ENCODE assay signal across 17 mouse cellular contexts in genomic region chr3:9063662-9064061, GRCm38 (mm10).
"Had no signal": no experiment of that assay in that cellular context is flagged by ENCODE, and none has a peak within 500 bp of the region (broad histone marks: within the 10 kb centered on the region; RNA-seq: fewer than 3 reads in every experiment).

No protein-coding gene starts in this region.

- H3K36me3 ChIP-seq: liver, embryonic 13.5 days; midbrain, embryonic 13.5 days; neural tube, embryonic 13.5 days had no signal

- H3K4me2 ChIP-seq: liver, embryonic 13.5 days; midbrain, embryonic 13.5 days; neural tube, embryonic 13.5 days had no signal

- ATAC-seq: midbrain, embryonic 13.5 days; midbrain, embryonic 16.5 days had no signal

- H3K9ac ChIP-seq: liver, embryonic 13.5 days; midbrain, embryonic 13.5 days; neural tube, embryonic 13.5 days had no signal

- H3K27me3 ChIP-seq: liver, embryonic 13.5 days; neural tube, embryonic 13.5 days had no signal

- H3K27ac ChIP-seq: kidney, postnatal 0 days; left cerebral cortex, adult 2 months; liver, embryonic 13.5 days; midbrain, embryonic 13.5 days; neural tube, embryonic 13.5 days; stomach, postnatal 0 days had no signal

- H3K9me3 ChIP-seq: liver, embryonic 13.5 days; midbrain, embryonic 13.5 days; neural tube, embryonic 13.5 days had no signal

- DNase-seq: kidney, adult 18-20 months; kidney, postnatal 25 days; layer of hippocampus, postnatal 36 days; liver, embryonic 13.5 days; lung, adult 2 months; lung, postnatal 14 days; lung, postnatal 4 days; right cerebral cortex, postnatal 25 days; thymus, adult 18-20 months; thymus, postnatal 4 days had no signal

- H3K4me3 ChIP-seq: left cerebral cortex, adult 2 months; liver, embryonic 13.5 days; midbrain, embryonic 13.5 days; myocyte; neural tube, embryonic 13.5 days had no signal

- H3K4me1 ChIP-seq: liver, embryonic 13.5 days; midbrain, embryonic 13.5 days; neural tube, embryonic 13.5 days had no signal
